Mouse (Mus musculus) heart, embryonic 12.5 days (tissue): ENCODE measurements around the gene Wdr74. TPM values are rescaled to one million over a fixed set of nuclear protein-coding genes. Genes with fewer than 3 reads are reported as not detected.
A peak's percentile ranks its signal among the peaks of the same experiment; 100 is the strongest.
"Not testable (repeated sequence)": the region's sequence is repeated elsewhere in the genome, so short reads cannot be mapped to it uniquely, and the experiment has no call there.

Experiments
- ATAC-seq: fragments of 200-750 bp; cut with Nextera tagmentation; 2 replicates; pipeline ENCODE4 v1.8.0; 2017; ENCODE audit warnings: moderate TSS enrichment, moderate library complexity; ENCODE audit not compliant: insufficient number of reproducible peaks, low FRiP score
- H3K27ac ChIP-seq: fragments of 300-500 bp; sonication (generic); 2 replicates; pipeline ENCODE4 v1.5.1; 2016; ENCODE audit warnings: mild to moderate bottlenecking, moderate library complexity; ENCODE audit not compliant: poor library complexity, severe bottlenecking
- H3K27me3 ChIP-seq: fragments of 300-500 bp; sonication (generic); replicated peaks from 2 replicates; pipeline ENCODE4 v1.6.1; 2016; ENCODE audit warnings: mild to moderate bottlenecking, moderate library complexity
- H3K36me3 ChIP-seq: fragments of 300-500 bp; sonication (generic); 2 replicates; pipeline ENCODE4 v1.6.1; 2016; ENCODE audit warnings: mild to moderate bottlenecking, moderate library complexity
- H3K4me1 ChIP-seq: fragments of 300-500 bp; sonication (generic); replicated peaks from 2 replicates; pipeline ENCODE4 v1.6.1; 2016; ENCODE audit warnings: mild to moderate bottlenecking
- H3K4me2 ChIP-seq: fragments of 300-500 bp; sonication (generic); 2 replicates; pipeline ENCODE4 v1.6.1; 2016; ENCODE audit warnings: mild to moderate bottlenecking, moderate library complexity
- H3K4me3 ChIP-seq: fragments of 300-500 bp; sonication (generic); 2 replicates; pipeline ENCODE4 v1.5.1; 2016; ENCODE audit warnings: mild to moderate bottlenecking
- H3K9ac ChIP-seq: fragments of 300-500 bp; sonication (generic); 2 replicates; pipeline ENCODE4 v1.6.1; 2016; ENCODE audit warnings: mild to moderate bottlenecking, moderate library complexity
- H3K9me3 ChIP-seq: fragments of 300-500 bp; sonication (generic); replicated peaks from 2 replicates; pipeline ENCODE4 v1.6.1; 2016; ENCODE audit warnings: mild to moderate bottlenecking, moderate library complexity
- WGBS: fragments of 180-500 bp; shearing (Covaris S2); methylation state at CpG from one replicate; pipeline ENCODE4 v1.1.7; 2016; 5-methylcytosine and 5-hydroxymethylcytosine counted together
- polyA plus RNA-seq: library from polyadenylated mRNA; unstranded; fragments of >200 nt; fragmentation: Nextera tagmentation; extraction: Ambion mirVana; gene quantifications from 2 replicates; pipeline ENCODE4 v1.2.1, GENCODE M21; 2016

Wdr74 gene
- polyA plus RNA-seq, 1 experiment from 2014 or later = 48.9 TPM

GRCm38 (mm10) chr19:8718357-8718756 lies 17.3 kb upstream of the Wdr74 start:
- 60% methylated on average over 3 of the region's 3 CpGs for WGBS
- H3K4me3 ChIP-seq = no peak overlapping the region
- no peaks in the 10 kb centered on the region for H3K27me3 ChIP-seq
- no peak for ATAC-seq
- H3K4me2 ChIP-seq = no peak overlapping the region
- H3K9ac ChIP-seq = no peak overlapping the region
- no peak overlapping the region for H3K27ac ChIP-seq
- H3K9me3 ChIP-seq = no peaks in the 10 kb centered on the region
- no peaks in the 10 kb centered on the region for H3K36me3 ChIP-seq
- peaks cover 13% of the 10 kb centered on the region for H3K4me1 ChIP-seq

GRCm38 (mm10) chr19:8719037-8719436 lies 16.6 kb upstream of the Wdr74 start:
- H3K4me1 ChIP-seq = peaks cover 12% of the 10 kb centered on the region
- H3K4me2 ChIP-seq, H3K9ac ChIP-seq, H3K27me3 ChIP-seq, H3K27ac ChIP-seq, H3K4me3 ChIP-seq, H3K9me3 ChIP-seq, H3K36me3 ChIP-seq, ATAC-seq: not testable (repeated sequence)

- Histone ChIP-seq H3K27me3 (no peaks in the 10 kb centered on the region), H3K9ac (peak overlapping the region; percentile 86), H3K4me1 (peaks cover 23% of the 10 kb centered on the region), H3K4me3 (0 out of 2 replicates have a peak overlapping the region, but pooled peaks have one; percentile 5), H3K4me2 (peak overlapping the region; percentile 67), H3K27ac (no peak overlapping the region), H3K9me3 (no peaks in the 10 kb centered on the region), H3K36me3 (peaks cover 21% of the 10 kb centered on the region)
- no peak for ATAC-seq
- 77% methylated on average over 1 of the region's 1 CpGs for WGBS
Measured at GRCm38 (mm10) chr19:8721378-8721777, 14.2 kb upstream of the Wdr74 start.

- peak overlapping the region; percentile 98 for H3K27ac ChIP-seq
- H3K9me3 ChIP-seq = no peaks in the 10 kb centered on the region
Measured at GRCm38 (mm10) chr19:8722021-8722420, 13.6 kb upstream of the Wdr74 start.

GRCm38 (mm10) chr19:8722559-8722906 lies 13.1 kb upstream of the Wdr74 start:
- H3K27ac ChIP-seq = peak overlapping the region; percentile 98
- WGBS = under 1% methylated on average over 5 of the region's 5 CpGs

More at GRCm38 (mm10) chr19:8722021-8722420, 13.6 kb upstream of the Wdr74 start:
- H3K4me1 ChIP-seq = peaks cover 23% of the 10 kb centered on the region
- WGBS = 54% methylated on average over 4 of the region's 4 CpGs
- H3K27me3 ChIP-seq = no peaks in the 10 kb centered on the region
- H3K9ac ChIP-seq = peak overlapping the region; percentile 86
- H3K4me3 ChIP-seq = peak overlapping the region; percentile 89
- no peak for ATAC-seq
- peaks cover 27% of the 10 kb centered on the region for H3K36me3 ChIP-seq
- H3K4me2 ChIP-seq = peak overlapping the region; percentile 67

GRCm38 (mm10) chr19:8722907-8723573 lies 12.6 kb upstream of the Wdr74 start, which contains the start of gene Slc3a2:
TSS of gene Slc3a2 (minus strand) at chr19:8723369.
- Histone ChIP-seq H3K27ac (peak within 1 kb of the TSS; percentile 98), H3K9ac (peak within 1 kb of the TSS; percentile 99), H3K36me3 (peaks cover 27% of the 10 kb centered on the region), H3K4me3 (peak within 1 kb of the TSS; percentile 89), H3K4me1 (peaks cover 23% of the 10 kb centered on the region), H3K4me2 (peak within 1 kb of the TSS; percentile 83), H3K9me3 (no peaks in the 10 kb centered on the region), H3K27me3 (no peaks in the 10 kb centered on the region)
- ATAC-seq = peak; percentile 95
- whole genome bisulfite sequencing = under 1% methylated on average over 50 of the region's 50 CpGs

More at GRCm38 (mm10) chr19:8722559-8722906, 13.1 kb upstream of the Wdr74 start:
- H3K9ac ChIP-seq = peak overlapping the region; percentile 86
- H3K36me3 ChIP-seq = peaks cover 27% of the 10 kb centered on the region
- H3K4me2 ChIP-seq = peak overlapping the region; percentile 67
- H3K4me3 ChIP-seq = peak overlapping the region; percentile 89
- no peaks in the 10 kb centered on the region for H3K9me3 ChIP-seq
- no peak for ATAC-seq
- H3K27me3 ChIP-seq = no peaks in the 10 kb centered on the region
- H3K4me1 ChIP-seq = peaks cover 23% of the 10 kb centered on the region

- Histone ChIP-seq H3K36me3 (peaks cover 27% of the 10 kb centered on the region), H3K4me2 (peak overlapping the region; percentile 83), H3K4me3 (peak overlapping the region; percentile 89), H3K27ac (peak overlapping the region; percentile 92), H3K27me3 (no peaks in the 10 kb centered on the region), H3K9me3 (no peaks in the 10 kb centered on the region), H3K4me1 (peaks cover 23% of the 10 kb centered on the region), H3K9ac (peak overlapping the region; percentile 99)
- ATAC-seq = no peak
- under 1% methylated on average over 20 of the region's 20 CpGs for WGBS
Measured at GRCm38 (mm10) chr19:8723574-8724346, 11.9 kb upstream of the Wdr74 start.

- Histone ChIP-seq H3K27me3 (no peaks in the 10 kb centered on the region), H3K4me1 (peaks cover 23% of the 10 kb centered on the region), H3K27ac (0 out of 2 replicates have a peak overlapping the region, but pooled peaks have one; percentile 6), H3K9ac (peak overlapping the region; percentile 99), H3K36me3 (peaks cover 27% of the 10 kb centered on the region), H3K9me3 (no peaks in the 10 kb centered on the region), H3K4me3 (peak overlapping the region; percentile 89), H3K4me2 (peak overlapping the region; percentile 83)
- WGBS = 5% methylated on average over 2 of the region's 2 CpGs
- no peak for ATAC-seq
Measured at GRCm38 (mm10) chr19:8724392-8724791, 11.2 kb upstream of the Wdr74 start.

GRCm38 (mm10) chr19:8725081-8725613 lies 10.5 kb upstream of the Wdr74 start:
- peak overlapping the region; percentile 83 for H3K4me2 ChIP-seq
- H3K9ac ChIP-seq = peak overlapping the region; percentile 99
- H3K27me3 ChIP-seq = no peaks in the 10 kb centered on the region
- no peaks in the 10 kb centered on the region for H3K9me3 ChIP-seq
- peak overlapping the region; percentile 6; the same call in 1 of the 2 replicates for H3K27ac ChIP-seq
- H3K36me3 ChIP-seq = peaks cover 27% of the 10 kb centered on the region
- peaks cover 23% of the 10 kb centered on the region for H3K4me1 ChIP-seq
- no peak for ATAC-seq
- H3K4me3 ChIP-seq = peak overlapping the region; percentile 89
- WGBS = 50% methylated on average over 4 of the region's 4 CpGs

GRCm38 (mm10) chr19:8726609-8727390 lies 8.8 kb upstream of the Wdr74 start:
- Histone ChIP-seq H3K27me3 (no peaks in the 10 kb centered on the region), H3K4me3 (no peak overlapping the region), H3K9ac (no peak overlapping the region), H3K27ac (no peak overlapping the region), H3K9me3 (no peaks in the 10 kb centered on the region), H3K4me2 (no peak overlapping the region), H3K36me3 (peaks cover 27% of the 10 kb centered on the region), H3K4me1 (peaks cover 18% of the 10 kb centered on the region)
- ATAC-seq = no peak
- WGBS = 24% methylated on average over 3 of the region's 3 CpGs
